Mouse (Mus musculus) small intestine, adult 2 months (tissue): ENCODE data around the gene Phykpl.

Experiments used
- CTCF ChIP-seq: fragments of 200-500 bp; IDR thresholded peaks from 2 replicates; pipeline ENCODE4 v1.5.1; 2012; ENCODE audit warnings: low read depth, mild to moderate bottlenecking, control low read depth, inconsistent platforms, low read length, moderate library complexity, mixed read lengths; ENCODE audit not compliant: insufficient replicate concordance, insufficient read length; ENCODE audit errors: extremely low read depth
- POLR2A ChIP-seq: fragments of 200-500 bp; IDR thresholded peaks from 2 replicates; pipeline ENCODE4 v1.6.1; 2012; ENCODE audit warnings: low read depth, mild to moderate bottlenecking, control low read depth, inconsistent platforms, low read length, moderate library complexity

DNA sequence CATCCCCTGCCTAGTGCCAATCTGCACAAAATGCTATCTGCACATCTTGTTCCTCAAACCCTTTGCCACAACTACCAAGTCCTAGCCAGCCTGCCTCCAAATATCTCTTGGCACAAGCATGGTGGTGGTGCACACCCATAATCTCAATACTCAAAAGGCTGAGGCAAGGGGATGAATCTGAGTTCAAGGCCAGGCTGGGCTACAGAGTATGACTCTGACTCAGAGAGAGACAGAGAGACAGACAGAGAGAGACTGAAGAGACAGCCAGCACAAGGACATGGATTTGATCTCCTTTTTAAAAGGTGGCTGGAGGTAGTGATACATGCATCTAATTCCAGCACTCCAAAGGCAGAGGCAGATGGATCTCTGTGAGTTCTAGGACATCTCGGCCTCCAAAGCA is 21.3 kb upstream of the Phykpl start:
- TF ChIP-seq POLR2A, result no peak
- no peak for TF ChIP-seq CTCF
